Mouse (Mus musculus): Measurements from ENCODE around the gene Ccnb3.
"Not testable (repeated sequence)": the region's sequence is repeated elsewhere in the genome, so short reads cannot be mapped to it uniquely, and the experiment has no call there.

DNA sequence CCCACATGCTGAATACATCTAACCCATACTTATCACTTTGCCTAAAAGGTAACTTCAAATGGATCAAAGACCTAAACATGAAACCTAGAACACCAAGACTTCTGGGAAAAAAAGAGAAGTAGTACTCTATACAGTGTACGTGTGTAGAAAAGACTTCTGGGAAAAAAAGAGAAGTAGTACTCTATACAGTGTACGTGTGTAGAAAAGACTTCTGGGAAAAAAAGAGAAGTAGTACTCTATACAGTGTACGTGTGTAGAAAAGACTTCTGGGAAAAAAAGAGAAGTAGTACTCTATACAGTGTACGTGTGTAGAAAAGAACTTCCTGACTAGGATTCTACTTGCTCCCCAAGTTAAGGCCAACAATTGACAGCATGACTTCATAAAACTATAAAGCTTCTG lies 57.5 kb downstream of the Ccnb3 start:
- not testable (repeated sequence) for TF ChIP-seq MYC (IDR thresholded peaks at IDR 0.05; ENCODE audit: low read depth, low read length); CTCF (conservative IDR thresholded peaks at IDR 0.05 in 1 of 2, IDR thresholded peaks at IDR 0.05 in 1 of 2; ENCODE audit: low read depth in 2 of 2, low read length in 2 of 2)

Measured in CH12.LX (cell line).